Mouse (Mus musculus): ENCODE measurements at regions not wholly inside any gene's neighbourhood (a gene's known extent, or its start where the extent isn't known, plus 50 kb on each side); places are given as distances from the start of the nearest gene placed in this dataset.

GRCm38 (mm10) chr10:45849841-45850240 lies 272.2 kb downstream of the Hace1 start:
- 65% methylated on average over 1 of the region's 1 CpGs for WGBS
- H3K4me3 ChIP-seq (ENCODE audit: insufficient read depth, low read depth, low read length) = no peak overlapping the region
- H3K27ac ChIP-seq (ENCODE audit: insufficient read depth, low read depth, low read length) = no peak overlapping the region
- peaks cover 2% of the 10 kb centered on the region; the same call in 1 of the 2 replicates for H3K4me1 ChIP-seq (ENCODE audit: control insufficient read depth, insufficient read depth, low read length)
- no peak for TF ChIP-seq POLR2A (IDR thresholded peaks at IDR 0.05; ENCODE audit: insufficient read depth, low read depth, low read length)
- no peak for TF ChIP-seq CTCF (IDR thresholded peaks at IDR 0.05; ENCODE audit: insufficient read depth, low read depth, low read length)

GRCm38 (mm10) chr10:45850625-45851024 lies 273.0 kb downstream of the Hace1 start:
- no peak overlapping the region for H3K4me3 ChIP-seq (ENCODE audit: insufficient read depth, low read depth, low read length)
- no peak for TF ChIP-seq POLR2A (IDR thresholded peaks at IDR 0.05; ENCODE audit: insufficient read depth, low read depth, low read length)
- no peak for TF ChIP-seq CTCF (IDR thresholded peaks at IDR 0.05; ENCODE audit: insufficient read depth, low read depth, low read length)
- no peak overlapping the region for H3K27ac ChIP-seq (ENCODE audit: insufficient read depth, low read depth, low read length)
- H3K4me1 ChIP-seq (ENCODE audit: control insufficient read depth, insufficient read depth, low read length) = peaks cover 2% of the 10 kb centered on the region; the same call in 1 of the 2 replicates
- 11% methylated on average over 6 of the region's 6 CpGs for WGBS

GRCm38 (mm10) chr10:45852688-45853087 lies 275.1 kb downstream of the Hace1 start:
- no peak overlapping the region for H3K4me3 ChIP-seq (ENCODE audit: insufficient read depth, low read depth, low read length)
- TF ChIP-seq POLR2A (IDR thresholded peaks at IDR 0.05; ENCODE audit: insufficient read depth, low read depth, low read length) (no peak), CTCF (IDR thresholded peaks at IDR 0.05; ENCODE audit: insufficient read depth, low read depth, low read length) (no peak)
- peaks cover 2% of the 10 kb centered on the region; the same call in 1 of the 2 replicates for H3K4me1 ChIP-seq (ENCODE audit: control insufficient read depth, insufficient read depth, low read length)
- no peak overlapping the region for H3K27ac ChIP-seq (ENCODE audit: insufficient read depth, low read depth, low read length)
- WGBS = 49% methylated on average over 5 of the region's 5 CpGs

- no peak overlapping the region for H3K27ac ChIP-seq (ENCODE audit: insufficient read depth, low read depth, low read length)
- WGBS = 86% methylated on average over 3 of the region's 3 CpGs
- TF ChIP-seq POLR2A (IDR thresholded peaks at IDR 0.05; ENCODE audit: insufficient read depth, low read depth, low read length) (no peak), CTCF (IDR thresholded peaks at IDR 0.05; ENCODE audit: insufficient read depth, low read depth, low read length) (no peak)
- H3K4me1 ChIP-seq (ENCODE audit: control insufficient read depth, insufficient read depth, low read length) = no peaks in the 10 kb centered on the region; the same call in 1 of the 2 replicates
- H3K4me3 ChIP-seq (ENCODE audit: insufficient read depth, low read depth, low read length) = no peak overlapping the region
These were observed 277.9 kb downstream of the Hace1 start for GRCm38 (mm10) chr10:45855514-45855913.

GRCm38 (mm10) chr10:45859137-45859536 lies 281.5 kb downstream of the Hace1 start:
- no peak overlapping the region for H3K27ac ChIP-seq (ENCODE audit: insufficient read depth, low read depth, low read length)
- TF ChIP-seq CTCF (IDR thresholded peaks at IDR 0.05; ENCODE audit: insufficient read depth, low read depth, low read length) (no peak), POLR2A (IDR thresholded peaks at IDR 0.05; ENCODE audit: insufficient read depth, low read depth, low read length) (no peak)
- 78% methylated on average over 3 of the region's 3 CpGs for WGBS
- no peaks in the 10 kb centered on the region for H3K4me1 ChIP-seq (ENCODE audit: control insufficient read depth, insufficient read depth, low read length)
- H3K4me3 ChIP-seq (ENCODE audit: insufficient read depth, low read depth, low read length) = no peak overlapping the region

- Histone ChIP-seq H3K27ac (ENCODE audit: insufficient read depth, low read depth, low read length) (no peak overlapping the region), H3K4me1 (ENCODE audit: control insufficient read depth, insufficient read depth, low read length) (no peaks in the 10 kb centered on the region), H3K4me3 (ENCODE audit: insufficient read depth, low read depth, low read length) (no peak overlapping the region)
- WGBS = 50% methylated on average over 4 of the region's 4 CpGs
- TF ChIP-seq CTCF (IDR thresholded peaks at IDR 0.05; ENCODE audit: insufficient read depth, low read depth, low read length) (no peak), POLR2A (IDR thresholded peaks at IDR 0.05; ENCODE audit: insufficient read depth, low read depth, low read length) (no peak)
These were observed 282.3 kb downstream of the Hace1 start for GRCm38 (mm10) chr10:45859909-45860308.

- no peak overlapping the region for H3K27ac ChIP-seq (ENCODE audit: insufficient read depth, low read depth, low read length)
- H3K4me1 ChIP-seq (ENCODE audit: control insufficient read depth, insufficient read depth, low read length) = no peaks in the 10 kb centered on the region
- H3K4me3 ChIP-seq (ENCODE audit: insufficient read depth, low read depth, low read length) = no peak overlapping the region
- TF ChIP-seq POLR2A (IDR thresholded peaks at IDR 0.05; ENCODE audit: insufficient read depth, low read depth, low read length) (no peak), CTCF (IDR thresholded peaks at IDR 0.05; ENCODE audit: insufficient read depth, low read depth, low read length) (no peak)
- 62% methylated on average over 4 of the region's 4 CpGs for WGBS
These were observed 283.1 kb downstream of the Hace1 start for GRCm38 (mm10) chr10:45860696-45861095.

- H3K27ac ChIP-seq (ENCODE audit: insufficient read depth, low read depth, low read length) = no peak overlapping the region
- no peak overlapping the region for H3K4me3 ChIP-seq (ENCODE audit: insufficient read depth, low read depth, low read length)
- H3K4me1 ChIP-seq (ENCODE audit: control insufficient read depth, insufficient read depth, low read length) = no peaks in the 10 kb centered on the region
- 65% methylated on average over 4 of the region's 4 CpGs for WGBS
- TF ChIP-seq POLR2A (IDR thresholded peaks at IDR 0.05; ENCODE audit: insufficient read depth, low read depth, low read length) = no peak
- TF ChIP-seq CTCF (IDR thresholded peaks at IDR 0.05; ENCODE audit: insufficient read depth, low read depth, low read length) = no peak
These were observed 288.2 kb downstream of the Hace1 start for GRCm38 (mm10) chr10:45865793-45866192.

GRCm38 (mm10) chr10:45866860-45867259 lies 289.2 kb downstream of the Hace1 start:
- Histone ChIP-seq H3K27ac (ENCODE audit: insufficient read depth, low read depth, low read length) (no peak overlapping the region), H3K4me3 (ENCODE audit: insufficient read depth, low read depth, low read length) (no peak overlapping the region), H3K4me1 (ENCODE audit: control insufficient read depth, insufficient read depth, low read length) (no peaks in the 10 kb centered on the region)
- TF ChIP-seq CTCF (IDR thresholded peaks at IDR 0.05; ENCODE audit: insufficient read depth, low read depth, low read length) = no peak
- no peak for TF ChIP-seq POLR2A (IDR thresholded peaks at IDR 0.05; ENCODE audit: insufficient read depth, low read depth, low read length)
- WGBS = 86% methylated on average over 3 of the region's 3 CpGs

- WGBS = 53% methylated on average over 4 of the region's 4 CpGs
- TF ChIP-seq POLR2A (IDR thresholded peaks at IDR 0.05; ENCODE audit: insufficient read depth, low read depth, low read length) (no peak), CTCF (IDR thresholded peaks at IDR 0.05; ENCODE audit: insufficient read depth, low read depth, low read length) (no peak)
- H3K4me3 ChIP-seq (ENCODE audit: insufficient read depth, low read depth, low read length) = no peak overlapping the region
- H3K4me1 ChIP-seq (ENCODE audit: control insufficient read depth, insufficient read depth, low read length) = no peaks in the 10 kb centered on the region
- H3K27ac ChIP-seq (ENCODE audit: insufficient read depth, low read depth, low read length) = no peak overlapping the region
These were observed 293.4 kb downstream of the Hace1 start for GRCm38 (mm10) chr10:45871028-45871427.
